Mouse (Mus musculus) cerebellum, adult 2 months (tissue): ENCODE measurements around the gene Bcl9l.

ENCODE experiments used
- CTCF ChIP-seq: fragments of 200-500 bp; IDR thresholded peaks from 2 replicates; pipeline ENCODE4 v1.5.1; 2011; ENCODE audit warnings: low read depth, mild to moderate bottlenecking, control low read depth, low read length, moderate library complexity, borderline replicate concordance; ENCODE audit not compliant: insufficient read depth
- POLR2A ChIP-seq: fragments of 200-500 bp; IDR thresholded peaks from 2 replicates; pipeline ENCODE4 v1.6.1; 2011; ENCODE audit warnings: low read length, control low read depth, borderline replicate concordance; ENCODE audit not compliant: insufficient read depth

DNA sequence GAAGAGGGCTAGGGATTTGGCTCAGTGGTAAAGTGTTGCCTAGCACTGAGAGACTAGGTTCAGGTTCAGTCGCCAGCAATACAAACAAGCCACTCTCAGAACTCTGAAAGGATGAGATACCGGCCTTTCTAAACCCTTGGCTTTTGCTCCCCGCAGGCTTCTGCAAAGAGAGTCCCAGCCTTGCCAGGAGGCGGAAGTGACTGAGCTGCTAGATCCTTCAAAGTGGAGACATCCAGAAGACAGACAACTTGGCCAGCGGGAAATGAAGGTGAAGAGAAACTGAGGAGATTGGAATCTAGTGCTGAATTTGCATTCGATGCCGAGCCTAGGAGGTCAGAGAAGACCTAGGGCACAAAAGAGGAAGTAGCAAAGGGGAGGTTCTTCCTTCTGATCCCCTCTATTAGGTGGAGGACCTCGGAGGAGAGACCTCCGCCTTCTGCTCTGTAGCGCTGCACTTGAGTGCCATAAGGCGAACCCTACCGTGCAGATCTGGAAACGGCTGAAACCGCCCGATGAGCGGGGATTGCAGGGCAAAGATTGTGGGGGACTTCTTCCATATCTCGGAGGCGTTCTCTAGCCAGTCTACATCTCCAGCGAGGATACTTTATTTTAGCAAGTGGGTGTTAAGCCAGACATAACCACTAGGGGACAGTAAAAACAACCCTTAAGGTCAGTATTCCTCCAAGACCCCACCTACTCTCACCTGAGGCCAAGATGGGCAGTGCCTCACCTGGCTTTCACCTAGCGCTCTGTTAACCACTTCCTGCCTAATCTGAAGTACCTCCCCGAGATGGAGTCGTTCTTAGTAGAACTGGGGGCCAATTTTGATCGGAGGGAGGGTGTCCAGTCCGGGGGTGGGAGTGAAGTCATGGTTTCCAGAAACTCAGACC lies 5.0 kb upstream of the Bcl9l start:
- TF ChIP-seq CTCF, result peak; percentile 75
- no peak for TF ChIP-seq POLR2A
